ENCODE assay signal across 7 mouse cellular contexts in genomic region chr11:102393238-102393634, GRCm38 (mm10). TPM values are rescaled to one million over a fixed set of nuclear protein-coding genes. Genes with fewer than 3 reads are reported as not detected.
DNase-seq lines count a peak whose midpoint lies in the region; ATAC-seq and TF ChIP-seq lines count a peak whose summit lies in the region.

Gene Rundc3a, plus strand, starts transcription at chr11:102393403.

- peak; percentile 86 for ATAC-seq in limb, embryonic 12.5 days (ENCODE audit: insufficient number of reproducible peaks, insufficient read depth, low FRiP score, low TSS enrichment, low read depth)
- peak; percentile 91 for ATAC-seq in midbrain, embryonic 14.5 days (ENCODE audit: low FRiP score, low TSS enrichment)

- H3K79me2 ChIP-seq in heart, adult 2 months (replicated peaks; ENCODE audit: control insufficient read depth, insufficient read depth, low read length), result no peaks in the 10 kb centered on the region

- no peak within 1 kb of the TSS for H3K4me3 ChIP-seq in heart, adult 2 months
- peak within 1 kb of the TSS; percentile 44 for H3K4me3 ChIP-seq in limb, embryonic 12.5 days (replicated peaks)
- peak within 1 kb of the TSS; percentile 89 for H3K4me3 ChIP-seq in midbrain, embryonic 14.5 days (replicated peaks; ENCODE audit: low read depth, low read length)

- DNase-seq in adrenal gland, postnatal 10 days, result peak; percentile 95
- peak; percentile 93 for DNase-seq in embryo, embryonic 10.5 days (ENCODE audit: low spot score)
- peak; percentile 62 to 75 for DNase-seq in heart, adult 2 months
- DNase-seq in kidney, adult 8-10 months, result peak; percentile 67 to 74
- DNase-seq in midbrain, embryonic 14.5 days, result peak; percentile 98
- DNase-seq in spleen, postnatal 10 days (ENCODE audit: low spot score in 2 of 2), result peak; percentile 62 to 84

- intact Hi-C loops in heart, adult 2 months (cut with DNase I), result no loop called here

- peaks cover 3% of the 10 kb centered on the region; the same call in 1 of the 2 replicates for H3K4me1 ChIP-seq in heart, adult 2 months (ENCODE audit: control insufficient read depth, insufficient read depth, low read length)
- H3K4me1 ChIP-seq in limb, embryonic 12.5 days (replicated peaks), result peaks cover 26% of the 10 kb centered on the region
- peaks cover 46% of the 10 kb centered on the region for H3K4me1 ChIP-seq in midbrain, embryonic 14.5 days (ENCODE audit: control insufficient read depth, insufficient read depth, low read length)

- H3K27me3 ChIP-seq in heart, adult 2 months (ENCODE audit: control insufficient read depth, insufficient read depth, low read length), result peaks cover 2% of the 10 kb centered on the region; the same call in 1 of the 2 replicates
- H3K27me3 ChIP-seq in limb, embryonic 12.5 days, result peaks cover 50% of the 10 kb centered on the region
- H3K27me3 ChIP-seq in midbrain, embryonic 14.5 days (ENCODE audit: control insufficient read depth, insufficient read depth, low read length), result no peaks in the 10 kb centered on the region

- no peak within 1 kb of the TSS for H3K27ac ChIP-seq in heart, adult 2 months
- no peak within 1 kb of the TSS for H3K27ac ChIP-seq in limb, embryonic 12.5 days
- peak within 1 kb of the TSS; percentile 96 for H3K27ac ChIP-seq in midbrain, embryonic 14.5 days (replicated peaks; ENCODE audit: low read depth, low read length)

- no peaks in the 10 kb centered on the region for H3K36me3 ChIP-seq in heart, adult 2 months (ENCODE audit: control insufficient read depth, insufficient read depth, low read length)
- H3K36me3 ChIP-seq in limb, embryonic 12.5 days, result no peaks in the 10 kb centered on the region
- H3K36me3 ChIP-seq in midbrain, embryonic 14.5 days (ENCODE audit: control insufficient read depth, insufficient read depth, low read length), result no peaks in the 10 kb centered on the region; the same call in 1 of the 2 replicates

- H3K4me2 ChIP-seq in limb, embryonic 12.5 days, result peak within 1 kb of the TSS; percentile 90
- peak within 1 kb of the TSS; percentile 95 for H3K4me2 ChIP-seq in midbrain, embryonic 14.5 days (ENCODE audit: low read length)

- no peak for TF ChIP-seq POLR2A in heart, adult 2 months (IDR thresholded peaks at IDR 0.05; ENCODE audit: insufficient read depth, low read depth, low read length)

- no peak for TF ChIP-seq CTCF in heart, adult 2 months (IDR thresholded peaks at IDR 0.05)

- 2% methylated on average over 34 of the region's 34 CpGs for WGBS in heart, adult 2 months
- WGBS in limb, embryonic 12.5 days, result under 1% methylated on average over 28 of the region's 34 CpGs
- WGBS in midbrain, embryonic 14.5 days, result 1% methylated on average over 34 of the region's 34 CpGs

- no peak for TF ChIP-seq EP300 in heart, adult 2 months (IDR thresholded peaks at IDR 0.05; ENCODE audit: insufficient read depth, low read depth, low read length)

- H3K9ac ChIP-seq in heart, adult 2 months (ENCODE audit: low read depth, low read length), result 0 out of 2 replicates have a peak within 1 kb of the TSS, but pooled peaks have one; percentile 23
- H3K9ac ChIP-seq in limb, embryonic 12.5 days (replicated peaks), result peak within 1 kb of the TSS; percentile 40
- H3K9ac ChIP-seq in midbrain, embryonic 14.5 days (replicated peaks; ENCODE audit: low read length), result peak within 1 kb of the TSS; percentile 93

- no peaks in the 10 kb centered on the region for H3K9me3 ChIP-seq in limb, embryonic 12.5 days
- no peaks in the 10 kb centered on the region for H3K9me3 ChIP-seq in midbrain, embryonic 14.5 days (ENCODE audit: control insufficient read depth, low read length)

RNA-seq across cellular contexts. Expression of gene Rundc3a, which starts in this region (rescaled TPM):
- 10 to 100 TPM; 21.2 to 34.3 TPM for total RNA-seq in adrenal gland, postnatal 10 days (2021)
- under 1 TPM in 1 of 2 experiments, not detected in 1; 0.66 TPM for total RNA-seq in heart, adult 2 months (2021)
- polyA plus RNA-seq in heart, adult 2 months (2012; rRNA removed), result 0.23 and 0.32 TPM in 2 replicates
- polyA plus RNA-seq in limb, embryonic 12.5 days (2016; fragmentation: Nextera tagmentation; extraction: Ambion mirVana), result 1.7 and 2.3 TPM in 2 replicates
- 113 and 165 TPM in 2 replicates for polyA plus RNA-seq in midbrain, embryonic 14.5 days (2014; fragmentation: Nextera tagmentation; extraction: Ambion mirVana)

Comparison
In these comparisons a context has a peak if more than half of its experiments do, and no peak if none do; other contexts are left out.
1. RNA of gene Rundc3a (total RNA-seq): 21.2 to 34.3 TPM in adrenal gland, postnatal 10 days; 0.66 TPM in heart, adult 2 months; every median in the first group is over 10 times any median in the second.
2. RNA of gene Rundc3a (polyA plus RNA-seq): 113 to 165 TPM in midbrain, embryonic 14.5 days; 1.7 to 2.3 TPM in limb, embryonic 12.5 days and 0.23 to 0.32 TPM in heart, adult 2 months; every median in the first group is over 10 times any median in the second.
3. Peak in DNase-seq and H3K9ac ChIP-seq in heart, adult 2 months; RNA of the gene not detected or under 1 TPM.
4. H3K9ac ChIP-seq: peak in every context shown above with its lines; median percentile 93 in midbrain, embryonic 14.5 days; 40 in limb, embryonic 12.5 days; 23 in heart, adult 2 months.
5. Peak in every context shown above with its lines, with median percentiles within 50 percentile points of each other: DNase-seq.